Mouse (Mus musculus) limb, embryonic 11.5 days (tissue): ENCODE measurements around the gene Ip6k3. TPM values are rescaled to one million over a fixed set of nuclear protein-coding genes. Genes with fewer than 3 reads are reported as not detected.

Experiments used
- ATAC-seq: fragments of 200-750 bp; cut with Nextera tagmentation; 2 replicates; pipeline ENCODE4 v1.8.0; 2017; ENCODE audit warnings: low read depth; ENCODE audit not compliant: insufficient number of reproducible peaks, low FRiP score, low TSS enrichment
- DNase-seq: peaks from one replicate; pipeline ENCODE4 v3.0.0-alpha.2; 2015; ENCODE audit warnings: low spot score
- H3K27ac ChIP-seq: fragments of 300-500 bp; sonication (generic); replicated peaks from 2 replicates; pipeline ENCODE4 v1.5.1; 2014; ENCODE audit warnings: low read depth, mild to moderate bottlenecking, low read length
- H3K27me3 ChIP-seq: fragments of 300-500 bp; sonication (generic); 2 replicates; pipeline ENCODE4 v1.6.1; 2014; ENCODE audit warnings: mild to moderate bottlenecking, low read length, mixed read lengths; ENCODE audit not compliant: control insufficient read depth, insufficient read depth
- H3K36me3 ChIP-seq: fragments of 300-500 bp; sonication (generic); 2 replicates; pipeline ENCODE4 v1.6.1; 2014; ENCODE audit warnings: mild to moderate bottlenecking, low read length, moderate library complexity, mixed read lengths; ENCODE audit not compliant: control insufficient read depth, insufficient read depth
- H3K4me1 ChIP-seq: fragments of 300-500 bp; sonication (generic); 2 replicates; pipeline ENCODE4 v1.6.1; 2014; ENCODE audit warnings: low read length, mixed read lengths; ENCODE audit not compliant: control insufficient read depth, insufficient read depth
- H3K4me2 ChIP-seq: fragments of 300-500 bp; sonication (generic); 2 replicates; pipeline ENCODE4 v1.6.1; 2014; ENCODE audit warnings: low read depth, mild to moderate bottlenecking, moderate library complexity; ENCODE audit not compliant: severe bottlenecking
- H3K4me3 ChIP-seq: fragments of 300-500 bp; sonication (generic); 2 replicates; pipeline ENCODE4 v1.5.1; 2014; ENCODE audit warnings: low read depth, low read length
- H3K9ac ChIP-seq: fragments of 300-500 bp; sonication (generic); 2 replicates; pipeline ENCODE4 v1.6.1; 2014; ENCODE audit warnings: mild to moderate bottlenecking, low read length
- H3K9me3 ChIP-seq: fragments of 300-500 bp; sonication (generic); 2 replicates; pipeline ENCODE4 v1.6.1; 2016; ENCODE audit warnings: low read length; ENCODE audit not compliant: control insufficient read depth
- WGBS: fragments of 180-500 bp; shearing (Covaris S2); extraction: QIAGEN DNeasy Blood & Tissue Kit; methylation state at CpG from one replicate; pipeline ENCODE4 v1.1.7; 2014; 5-methylcytosine and 5-hydroxymethylcytosine counted together
- polyA plus RNA-seq: library from polyadenylated mRNA; unstranded; fragments of >200 nt; fragmentation: Nextera tagmentation; extraction: Ambion mirVana; gene quantifications from 2 replicates; pipeline ENCODE4 v1.2.1, GENCODE M21; 2014

The Ip6k3 gene
- polyA plus RNA-seq, 1 experiment from 2014 or later = 0.13 TPM

DNA sequence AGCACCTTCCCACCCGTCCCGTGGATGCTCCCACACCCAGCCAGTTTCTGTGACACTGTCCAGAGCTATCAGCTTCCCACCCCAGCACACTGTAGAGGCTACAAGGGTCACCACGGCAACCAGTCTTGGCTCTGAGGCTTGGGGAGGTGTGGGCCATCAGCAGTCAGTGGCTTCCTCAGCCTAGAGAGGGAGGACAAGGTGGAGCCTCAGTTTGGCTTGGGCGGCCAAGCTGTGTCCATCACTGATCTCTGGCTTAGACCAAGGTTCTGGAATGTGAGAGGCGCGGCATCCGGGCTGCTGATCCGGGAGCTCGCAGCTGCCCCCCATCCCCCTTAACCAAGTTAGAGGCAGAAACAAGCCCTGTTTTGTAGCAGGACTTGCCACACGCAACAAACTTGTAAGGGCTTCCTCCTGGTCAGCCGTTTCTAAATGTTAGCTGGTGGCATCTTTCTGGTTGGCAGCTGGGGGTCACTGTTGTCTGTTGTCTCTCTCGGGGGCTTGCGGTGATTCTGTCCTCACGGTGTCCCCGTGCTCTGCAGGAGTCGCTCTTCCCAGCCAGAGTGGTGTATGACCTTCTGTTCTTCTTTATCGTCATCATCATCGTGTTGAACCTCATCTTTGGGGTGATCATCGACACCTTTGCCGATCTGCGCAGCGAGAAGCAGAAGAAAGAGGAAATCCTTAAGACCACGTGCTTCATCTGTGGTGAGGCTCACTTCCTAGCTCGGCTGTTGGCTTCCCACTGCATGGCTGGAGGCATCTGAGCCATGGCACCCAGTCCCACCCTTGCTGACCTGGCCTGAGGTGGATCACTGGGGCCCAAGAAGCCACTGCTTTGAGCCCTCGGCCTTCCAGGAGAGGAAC lies 48.7 kb downstream of the Ip6k3 start:
- Histone ChIP-seq H3K4me3 (no peak overlapping the region), H3K9ac (no peak overlapping the region), H3K36me3 (peaks cover 22% of the 10 kb centered on the region), H3K27me3 (no peaks in the 10 kb centered on the region), H3K4me1 (peaks cover 6% of the 10 kb centered on the region), H3K9me3 (no peaks in the 10 kb centered on the region), H3K27ac (no peak overlapping the region), H3K4me2 (no peak overlapping the region)
- WGBS = 90% methylated on average over 25 of the region's 25 CpGs
- DNase-seq = no peak
- no peak for ATAC-seq

- ATAC-seq = no peak
- Histone ChIP-seq H3K4me1 (no peaks in the 10 kb centered on the region), H3K4me3 (no peak overlapping the region), H3K27me3 (no peaks in the 10 kb centered on the region), H3K36me3 (no peaks in the 10 kb centered on the region), H3K4me2 (no peak overlapping the region), H3K27ac (no peak overlapping the region), H3K9me3 (no peaks in the 10 kb centered on the region; the same call in 1 of the 2 replicates), H3K9ac (no peak overlapping the region)
- 94% methylated on average over 7 of the region's 7 CpGs for WGBS
- DNase-seq = no peak
Observed at GRCm38 (mm10) chr17:27110072-27110471, 57.5 kb downstream of the Ip6k3 start.

DNA sequence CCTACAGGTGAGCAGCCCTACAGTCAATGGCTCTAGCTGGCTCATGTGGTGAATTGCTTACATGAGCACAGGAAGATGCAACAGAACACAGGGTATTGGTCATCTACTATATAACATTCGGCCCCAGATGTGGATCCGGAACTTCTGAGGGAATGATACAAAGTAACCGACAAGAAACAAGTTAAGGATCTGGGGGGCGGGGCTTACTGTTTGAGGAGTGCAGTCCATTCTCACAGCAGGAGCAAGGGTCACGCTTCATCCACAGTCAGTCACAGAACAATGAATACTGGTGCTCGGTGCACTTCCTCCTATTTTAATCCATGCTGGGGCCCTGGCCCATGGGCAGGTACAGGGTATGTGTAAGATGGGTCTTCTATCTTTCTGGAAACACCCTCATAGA lies 59.7 kb downstream of the Ip6k3 start:
- H3K9ac ChIP-seq = no peak overlapping the region
- H3K4me3 ChIP-seq = no peak overlapping the region
- WGBS = 86% methylated on average over 6 of the region's 6 CpGs
- H3K9me3 ChIP-seq = no peaks in the 10 kb centered on the region; the same call in 1 of the 2 replicates
- H3K4me1 ChIP-seq = no peaks in the 10 kb centered on the region; the same call in 1 of the 2 replicates
- DNase-seq (no peak), ATAC-seq (no peak)
- no peaks in the 10 kb centered on the region for H3K27me3 ChIP-seq
- no peaks in the 10 kb centered on the region for H3K36me3 ChIP-seq
- H3K4me2 ChIP-seq = no peak overlapping the region
- H3K27ac ChIP-seq = no peak overlapping the region

DNA sequence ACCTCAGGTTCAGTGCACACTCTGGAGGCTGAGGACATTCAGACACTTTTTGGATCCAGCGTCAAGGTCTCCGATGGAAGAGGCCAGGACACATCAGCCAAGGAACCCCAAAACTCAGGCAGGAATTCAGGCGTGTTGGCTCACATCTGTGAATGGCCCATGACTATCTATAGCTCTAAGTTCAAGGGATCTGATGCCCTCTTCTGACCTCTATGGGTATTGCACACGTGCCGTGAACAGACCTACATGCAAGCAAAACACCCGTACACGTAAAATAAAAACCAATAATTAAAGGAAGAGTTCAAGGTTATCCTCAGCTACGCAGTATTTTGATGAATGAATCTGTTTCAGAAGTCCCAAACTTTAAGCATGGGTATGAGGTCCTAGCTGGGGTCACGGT lies 60.9 kb downstream of the Ip6k3 start:
- 86% methylated on average over 9 of the region's 9 CpGs for WGBS
- ATAC-seq = no peak
- Histone ChIP-seq H3K27me3 (no peaks in the 10 kb centered on the region), H3K4me1 (no peaks in the 10 kb centered on the region; the same call in 1 of the 2 replicates), H3K9ac (no peak overlapping the region), H3K4me2 (no peak overlapping the region), H3K9me3 (no peaks in the 10 kb centered on the region; the same call in 1 of the 2 replicates), H3K36me3 (no peaks in the 10 kb centered on the region), H3K4me3 (no peak overlapping the region), H3K27ac (no peak overlapping the region)
- peak; percentile 61 for DNase-seq

GRCm38 (mm10) chr17:27105698-27106470 lies 61.7 kb downstream of the Ip6k3 start:
- no peaks in the 10 kb centered on the region; the same call in 1 of the 2 replicates for H3K9me3 ChIP-seq
- no peaks in the 10 kb centered on the region; the same call in 1 of the 2 replicates for H3K4me1 ChIP-seq
- H3K36me3 ChIP-seq = no peaks in the 10 kb centered on the region
- no peak for ATAC-seq
- no peak overlapping the region for H3K4me2 ChIP-seq
- DNase-seq = no peak
- H3K4me3 ChIP-seq = no peak overlapping the region
- no peak overlapping the region for H3K27ac ChIP-seq
- no peak overlapping the region for H3K9ac ChIP-seq
- WGBS = 64% methylated on average over 16 of the region's 18 CpGs
- no peaks in the 10 kb centered on the region for H3K27me3 ChIP-seq

- Histone ChIP-seq H3K27me3 (no peaks in the 10 kb centered on the region), H3K9me3 (no peaks in the 10 kb centered on the region), H3K4me3 (no peak overlapping the region), H3K27ac (no peak overlapping the region), H3K4me1 (no peaks in the 10 kb centered on the region; the same call in 1 of the 2 replicates), H3K9ac (no peak overlapping the region), H3K4me2 (no peak overlapping the region), H3K36me3 (no peaks in the 10 kb centered on the region)
- DNase-seq = no peak
- ATAC-seq = no peak
- WGBS = 71% methylated on average over 5 of the region's 5 CpGs
Observed at GRCm38 (mm10) chr17:27101675-27102074, 65.9 kb downstream of the Ip6k3 start.

GRCm38 (mm10) chr17:27095690-27096089 lies 71.9 kb downstream of the Ip6k3 start:
- H3K36me3 ChIP-seq = no peaks in the 10 kb centered on the region
- H3K27ac ChIP-seq = no peak overlapping the region
- H3K4me2 ChIP-seq = no peak overlapping the region
- no peaks in the 10 kb centered on the region for H3K9me3 ChIP-seq
- H3K9ac ChIP-seq = no peak overlapping the region
- no peak for ATAC-seq
- H3K4me3 ChIP-seq = no peak overlapping the region
- no peaks in the 10 kb centered on the region for H3K4me1 ChIP-seq
- 44% methylated on average over 13 of the region's 13 CpGs for WGBS
- DNase-seq = no peak
- H3K27me3 ChIP-seq = no peaks in the 10 kb centered on the region
